Mouse (Mus musculus): ENCODE measurements around the gene Pym1. TPM values are rescaled to one million over a fixed set of nuclear protein-coding genes. Genes with fewer than 3 reads are reported as not detected.
A peak's percentile ranks its signal among the peaks of the same experiment; 100 is the strongest.

The Pym1 gene
- polyA plus RNA-seq, 1 experiment from 2014 or later, result 37.8 TPM

DNA sequence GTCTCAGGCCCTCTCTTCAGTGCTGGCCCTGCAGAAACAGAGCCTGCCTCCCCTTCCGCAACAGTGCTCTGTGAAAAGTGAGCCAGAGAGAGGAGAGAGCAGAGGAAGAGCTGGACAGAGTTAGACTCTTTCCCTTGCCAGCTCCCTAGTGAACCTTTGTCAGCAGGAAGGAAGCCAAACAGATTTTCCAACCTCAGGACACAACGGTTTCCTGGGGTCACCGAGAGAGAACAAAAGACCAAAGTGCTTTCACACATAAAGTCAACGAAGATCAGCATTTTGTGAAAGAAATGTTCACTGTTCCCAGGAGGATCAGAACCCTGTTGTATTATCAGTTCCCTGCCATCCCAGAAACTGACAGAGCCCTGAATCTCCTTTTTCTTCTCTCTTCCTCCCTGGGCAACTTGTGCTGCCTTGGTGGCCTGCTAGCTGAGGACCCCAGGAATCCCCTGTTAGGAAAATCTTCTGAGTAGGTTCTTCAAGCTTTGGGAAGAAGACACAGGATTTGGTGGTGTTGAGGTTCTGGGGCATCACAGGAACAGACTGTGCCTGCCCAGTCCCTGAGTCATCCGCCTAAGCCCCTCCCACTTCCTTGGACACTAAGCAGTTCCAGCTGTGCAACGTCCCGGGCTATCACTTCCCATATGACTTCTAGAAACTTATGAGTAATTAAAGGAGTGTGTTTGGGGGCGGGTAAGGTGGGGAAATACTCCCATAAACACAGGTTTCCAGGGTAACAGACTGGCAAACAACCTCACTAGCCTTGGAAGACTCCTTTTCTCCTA, 31.5 kb downstream of the Pym1 start:
- in situ Hi-C loops (cut with MboI; ENCODE audit: low pct_unique_long_range_greater_than_20kb), result no loop called here
- no peak for TF ChIP-seq CTCF (IDR thresholded peaks at IDR 0.05)
- peak; percentile 99 for ATAC-seq
- H3K27me3 ChIP-seq, result no peaks in the 10 kb centered on the region
- peak; percentile 71 for DNase-seq (ENCODE audit: low read depth, low spot score)
- ChIA-PET CTCF (interaction anchor here (1.2 to 1.5 kb wide), 2 partner anchors 9 to 11 kb away, joined by 3 to 6 read pairs; partner anchors contain the start of gene Mmp19), POLR2A (interaction anchor here (0.9 kb wide), 1 partner anchor 30 kb away, joined by 3 read pairs; no protein-coding TSS in a partner anchor)

DNA sequence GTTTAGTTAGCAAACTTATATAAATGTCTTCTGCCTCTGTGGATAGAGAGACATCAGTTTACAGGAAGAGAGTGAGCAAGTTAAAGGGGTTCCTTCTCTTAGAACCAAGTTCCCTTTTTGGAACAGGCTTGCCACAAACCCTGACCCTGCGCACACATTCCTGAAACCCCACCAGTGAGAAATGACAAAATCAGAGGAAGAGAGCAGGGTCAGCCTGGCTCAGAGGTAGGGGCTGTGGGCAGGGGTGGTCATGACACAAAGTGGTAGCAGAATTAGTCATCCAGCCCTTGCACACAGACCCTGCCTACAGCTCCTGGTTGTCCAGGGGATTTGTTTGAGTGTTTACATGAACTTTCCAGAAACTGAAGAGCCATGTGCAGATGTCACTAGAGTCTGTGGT, 32.5 kb downstream of the Pym1 start:
- TF ChIP-seq CTCF (IDR thresholded peaks at IDR 0.05), result no peak
- no peaks in the 10 kb centered on the region for H3K27me3 ChIP-seq
- in situ Hi-C loops (cut with MboI; ENCODE audit: low pct_unique_long_range_greater_than_20kb), result no loop called here
- ATAC-seq (no peak), DNase-seq (ENCODE audit: low read depth, low spot score) (no peak)
- ChIA-PET CTCF (no interaction called here), POLR2A (no interaction called here)

DNA sequence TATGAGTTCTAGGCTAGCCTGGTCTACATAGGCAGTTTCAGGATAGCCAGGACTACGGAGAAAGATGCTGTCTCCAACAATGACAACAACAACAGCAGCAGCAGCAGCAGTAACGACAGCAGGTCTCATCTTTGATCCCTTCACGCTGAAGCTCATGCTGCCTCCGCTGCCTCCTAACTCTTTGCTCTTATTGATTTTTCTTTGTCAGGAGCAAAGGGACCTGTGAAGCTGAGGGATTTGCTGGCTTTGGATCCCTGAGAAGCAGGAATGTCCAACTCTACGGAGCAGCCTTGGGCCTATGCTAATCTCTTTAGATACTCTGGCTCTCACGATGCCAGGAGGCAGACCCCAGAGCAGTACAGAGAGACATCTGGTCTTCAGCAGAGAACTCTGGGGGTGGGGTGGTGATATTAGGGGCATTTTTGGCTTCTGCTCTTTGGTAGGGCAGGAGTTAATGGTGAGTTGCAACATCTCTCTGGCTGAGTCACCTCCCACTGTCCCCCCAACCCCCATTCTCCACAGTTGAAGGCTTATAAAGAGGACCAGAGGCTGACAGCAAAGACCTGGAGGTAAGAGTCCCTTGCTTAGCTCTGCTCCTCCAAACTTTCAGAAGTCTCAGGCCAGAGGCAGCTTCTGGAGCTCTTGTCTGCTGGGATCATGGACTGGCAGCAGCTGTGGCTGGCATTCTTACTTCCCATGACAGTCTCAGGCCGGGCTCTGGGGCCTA, 42.9 kb downstream of the Pym1 start, which contains the start of gene Mmp19:
Gene Mmp19, plus strand, starts transcription at position 513 of the 727 bp plus-strand sequence.
- TF ChIP-seq CTCF (IDR thresholded peaks at IDR 0.05), result no peak
- no peaks in the 10 kb centered on the region for H3K27me3 ChIP-seq
- ChIA-PET CTCF (interaction anchor here (1.7 to 2.4 kb wide), 3 partner anchors 11 to 18 kb away, joined by 4 to 6 read pairs (median 6); no protein-coding TSS in a partner anchor), POLR2A (interaction anchor here (1.4 kb wide), 1 partner anchor 10 kb away, joined by 3 read pairs; no protein-coding TSS in a partner anchor)
- DNase-seq (ENCODE audit: low read depth, low spot score), result no peak
- ATAC-seq, result peak; percentile 54
- in situ Hi-C loops (cut with MboI; ENCODE audit: low pct_unique_long_range_greater_than_20kb), result no loop called here

DNA sequence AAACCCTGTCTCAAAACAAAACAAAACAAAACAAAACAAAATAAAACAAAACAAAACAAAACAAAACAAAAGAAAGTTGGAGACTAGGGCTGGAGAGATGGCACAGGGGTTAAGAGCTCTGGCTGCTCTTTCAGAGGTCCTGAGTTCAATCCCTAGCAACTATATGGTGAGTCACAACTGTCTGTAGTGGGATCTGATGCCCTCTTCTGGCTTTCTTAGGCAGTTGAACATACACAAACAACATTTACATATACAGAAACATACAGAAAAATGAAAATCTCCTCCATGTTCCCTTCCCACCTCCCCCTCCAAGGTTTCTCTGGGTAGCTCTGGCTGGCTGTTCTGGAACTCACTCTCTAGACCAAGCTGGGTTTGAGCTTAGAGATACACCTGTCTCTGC, 44.4 kb downstream of the Pym1 start:
- DNase-seq (ENCODE audit: low read depth, low spot score) (no peak), ATAC-seq (no peak)

DNA sequence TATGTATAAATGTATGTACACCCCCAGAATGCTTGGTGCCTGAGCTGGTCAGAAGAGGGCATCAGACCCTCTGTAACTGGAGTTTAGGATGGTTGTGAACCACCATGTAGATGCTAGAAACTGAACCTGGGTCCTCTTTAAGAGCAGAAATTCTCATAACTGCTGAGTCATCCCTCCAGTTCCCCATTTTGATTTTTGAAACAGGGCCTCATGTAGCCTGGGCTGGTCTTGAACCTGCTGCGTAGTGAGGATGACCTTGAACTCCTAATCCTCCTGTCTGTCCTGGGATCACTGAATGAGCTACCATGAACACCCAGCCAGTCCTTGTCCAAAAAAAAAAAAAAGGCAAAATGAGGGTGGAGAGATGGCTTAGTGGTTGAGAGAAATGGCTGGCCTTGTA, 45.6 kb downstream of the Pym1 start:
- ChIA-PET CTCF (interaction anchor here (0.8 to 2.4 kb wide), 2 partner anchors 8 to 9 kb away, joined by 3 to 6 read pairs; no protein-coding TSS in a partner anchor), POLR2A (no interaction called here)
- TF ChIP-seq CTCF (IDR thresholded peaks at IDR 0.05), result no peak
- no peaks in the 10 kb centered on the region for H3K27me3 ChIP-seq
- no peak for ATAC-seq
- in situ Hi-C loops (cut with MboI; ENCODE audit: low pct_unique_long_range_greater_than_20kb), result no loop called here
- no peak for DNase-seq (ENCODE audit: low read depth, low spot score)

More for the DNA sequence above, 44.4 kb downstream of the Pym1 start:
- TF ChIP-seq CTCF (IDR thresholded peaks at IDR 0.05), result no peak
- CTCF ChIA-PET, result interaction anchor here (1.0 to 2.4 kb wide), 3 partner anchors 9 to 20 kb away, joined by 3 to 6 read pairs (median 4); no protein-coding TSS in a partner anchor
- in situ Hi-C loops (cut with MboI; ENCODE audit: low pct_unique_long_range_greater_than_20kb), result no loop called here
- POLR2A ChIA-PET, result no interaction called here
- no peaks in the 10 kb centered on the region for H3K27me3 ChIP-seq

DNA sequence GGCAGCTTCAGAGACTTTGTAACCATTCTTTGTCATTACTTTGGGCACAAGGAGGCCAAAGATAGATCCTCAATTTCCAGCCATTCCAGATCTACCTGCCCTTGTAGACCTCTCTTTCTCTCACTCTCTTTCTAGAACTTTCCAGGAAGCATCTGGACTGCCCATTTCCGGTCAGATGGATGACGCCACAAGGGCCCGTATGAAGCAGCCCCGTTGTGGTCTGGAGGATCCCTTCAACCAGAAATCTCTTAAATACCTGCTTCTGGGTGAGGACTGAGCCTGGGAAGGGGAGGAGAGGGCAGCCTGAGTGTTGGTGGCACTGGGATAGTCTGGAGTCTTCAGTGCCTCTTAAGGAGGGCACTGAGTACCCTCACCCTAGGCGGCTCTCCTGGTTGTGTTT, 46.7 kb downstream of the Pym1 start:
- no peaks in the 10 kb centered on the region for H3K27me3 ChIP-seq
- ChIA-PET POLR2A (interaction anchor here (1.0 kb wide), 1 partner anchor 8 kb away, joined by 3 read pairs; no protein-coding TSS in a partner anchor), CTCF (no interaction called here)
- DNase-seq (ENCODE audit: low read depth, low spot score) (no peak), ATAC-seq (no peak)
- in situ Hi-C loops (cut with MboI; ENCODE audit: low pct_unique_long_range_greater_than_20kb), result no loop called here
- no peak for TF ChIP-seq CTCF (IDR thresholded peaks at IDR 0.05)

DNA sequence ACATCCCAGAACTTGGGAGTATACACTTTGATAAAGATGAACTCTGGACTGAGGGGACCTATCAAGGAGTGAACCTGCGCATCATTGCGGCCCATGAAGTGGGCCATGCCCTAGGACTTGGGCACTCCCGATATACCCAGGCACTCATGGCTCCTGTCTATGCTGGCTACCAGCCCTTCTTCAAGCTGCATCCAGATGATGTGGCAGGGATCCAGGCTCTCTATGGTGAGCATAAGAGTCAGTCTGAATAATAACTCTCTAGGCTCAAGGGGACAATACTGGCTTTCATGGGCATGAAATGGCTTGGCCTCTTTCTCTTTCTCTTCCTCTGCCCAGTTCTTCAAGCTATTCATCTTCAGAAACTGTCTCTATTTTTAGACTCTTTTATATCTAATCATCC, 47.9 kb downstream of the Pym1 start:
- ATAC-seq (no peak), DNase-seq (ENCODE audit: low read depth, low spot score) (no peak)
- TF ChIP-seq CTCF (IDR thresholded peaks at IDR 0.05), result no peak
- H3K27me3 ChIP-seq, result no peaks in the 10 kb centered on the region
- CTCF ChIA-PET, result interaction anchor here (0.9 kb wide), 1 partner anchor 19 kb away, joined by 3 read pairs; no protein-coding TSS in a partner anchor
- in situ Hi-C loops (cut with MboI; ENCODE audit: low pct_unique_long_range_greater_than_20kb), result no loop called here
- POLR2A ChIA-PET, result no interaction called here

DNA sequence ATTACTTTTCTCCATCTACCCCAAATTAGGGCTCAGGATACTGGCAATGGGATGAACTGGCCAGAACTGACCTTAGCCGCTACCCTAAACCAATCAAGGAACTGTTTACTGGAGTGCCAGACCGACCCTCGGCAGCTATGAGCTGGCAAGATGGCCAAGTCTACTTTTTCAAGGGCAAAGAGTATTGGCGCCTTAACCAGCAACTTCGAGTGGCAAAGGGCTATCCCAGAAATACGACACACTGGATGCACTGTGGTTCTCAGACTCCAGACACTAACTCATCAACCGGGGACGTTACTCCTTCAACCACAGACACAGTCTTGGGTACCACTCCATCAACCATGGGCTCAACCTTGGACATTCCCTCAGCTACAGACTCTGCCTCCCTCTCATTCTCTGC, 51.0 kb downstream of the Pym1 start:
- no peak for TF ChIP-seq CTCF (IDR thresholded peaks at IDR 0.05)
- in situ Hi-C loops (cut with MboI; ENCODE audit: low pct_unique_long_range_greater_than_20kb), result no loop called here
- no peak for ATAC-seq
- ChIA-PET CTCF (interaction anchor here (1.5 kb wide), 1 partner anchor 13 kb away, joined by 5 read pairs; no protein-coding TSS in a partner anchor), POLR2A (no interaction called here)
- no peaks in the 10 kb centered on the region for H3K27me3 ChIP-seq
- no peak for DNase-seq (ENCODE audit: low read depth, low spot score)

DNA sequence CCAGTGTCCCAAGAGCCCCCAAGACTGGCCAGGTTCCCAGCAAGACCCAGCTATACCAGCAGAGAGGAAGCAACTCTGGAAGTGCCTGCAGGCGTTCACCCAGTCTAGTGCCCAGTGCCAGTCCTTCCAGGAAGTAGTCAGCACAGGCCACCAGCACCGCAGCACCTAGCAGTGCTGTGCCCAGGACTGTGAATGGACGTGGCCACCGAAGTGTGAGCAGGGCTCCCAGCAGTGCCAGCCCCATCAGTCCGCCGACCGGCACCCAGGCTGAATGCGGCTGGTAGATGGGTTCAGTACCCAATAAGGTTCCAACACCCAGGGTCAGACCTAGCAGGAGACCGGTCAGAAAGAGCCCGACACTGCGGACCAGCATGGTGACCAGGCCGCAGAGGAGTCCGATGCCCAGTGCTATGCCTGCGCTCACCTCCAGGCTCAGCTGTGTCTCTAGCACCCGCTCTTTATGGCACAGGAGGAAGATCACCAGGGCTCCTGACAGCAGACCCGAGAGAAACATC, 54.3 kb downstream of the Pym1 start:
- in situ Hi-C loops (cut with MboI; ENCODE audit: low pct_unique_long_range_greater_than_20kb), result no loop called here
- CTCF ChIA-PET, result no interaction called here

DNA sequence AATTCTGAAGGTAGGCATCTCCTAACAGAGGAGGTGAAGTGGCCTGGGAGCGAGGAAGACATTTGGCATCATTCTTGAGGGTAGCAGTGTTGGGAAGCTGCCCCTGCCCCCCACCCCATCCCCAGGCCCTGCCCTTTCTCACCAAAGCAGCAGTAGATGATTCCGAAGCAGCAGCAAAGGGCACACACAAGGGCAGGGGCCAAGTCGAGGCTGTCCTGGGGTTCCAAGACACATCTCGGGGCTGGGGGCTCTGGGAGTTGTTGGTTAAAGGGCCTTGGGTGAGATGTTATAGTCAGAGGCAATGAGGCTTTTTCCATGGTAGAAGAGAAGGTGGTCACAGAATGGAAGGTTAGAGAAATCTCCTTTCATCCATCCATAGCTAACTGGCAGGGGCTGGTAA, 55.3 kb downstream of the Pym1 start:
- no peak for ATAC-seq
- no peak for DNase-seq (ENCODE audit: low read depth, low spot score)
- POLR2A ChIA-PET, result interaction anchor here (0.9 to 1.0 kb wide), 2 partner anchors 9 to 18 kb away, joined by 3 read pairs; no protein-coding TSS in a partner anchor
- CTCF ChIA-PET, result interaction anchor here (1.0 to 1.6 kb wide), 2 partner anchors 20 to 29 kb away, joined by 3 to 4 read pairs; no protein-coding TSS in a partner anchor
- no peaks in the 10 kb centered on the region for H3K27me3 ChIP-seq
- no peak for TF ChIP-seq CTCF (IDR thresholded peaks at IDR 0.05)
- in situ Hi-C loops (cut with MboI; ENCODE audit: low pct_unique_long_range_greater_than_20kb), result no loop called here

More for the DNA sequence above, 54.3 kb downstream of the Pym1 start:
- DNase-seq (ENCODE audit: low read depth, low spot score), result no peak
- POLR2A ChIA-PET, result no interaction called here
- no peak for TF ChIP-seq CTCF (IDR thresholded peaks at IDR 0.05)
- H3K27me3 ChIP-seq, result no peaks in the 10 kb centered on the region
- ATAC-seq, result no peak

All from Patski (cell line).